Mouse (Mus musculus) B cell, adult 2 months (primary cell): ENCODE data around the gene Dner.

Source experiments
- DNase-seq, 2 experiments: peaks; one replicate each; pipeline ENCODE4 v3.0.0; 2022

Dner gene

GRCm38 (mm10) chr1:84433291-84433980 lies 262.6 kb downstream of the Dner start:
- DNase-seq = no peak

GRCm38 (mm10) chr1:84432311-84432710 lies 263.7 kb downstream of the Dner start:
- DNase-seq = no peak

GRCm38 (mm10) chr1:84428331-84428730 lies 267.7 kb downstream of the Dner start:
- DNase-seq = no peak

GRCm38 (mm10) chr1:84427757-84428156 lies 268.3 kb downstream of the Dner start:
- DNase-seq = no peak

- no peak for DNase-seq
Measured at GRCm38 (mm10) chr1:84426679-84427078, 269.3 kb downstream of the Dner start.

GRCm38 (mm10) chr1:84422881-84423280 lies 273.1 kb downstream of the Dner start:
- DNase-seq = no peak

- no peak for DNase-seq
Measured at GRCm38 (mm10) chr1:84421845-84422244, 274.2 kb downstream of the Dner start.

GRCm38 (mm10) chr1:84419416-84419815 lies 276.6 kb downstream of the Dner start:
- no peak for DNase-seq

- no peak for DNase-seq
Measured at GRCm38 (mm10) chr1:84418511-84418910, 277.5 kb downstream of the Dner start.

- DNase-seq = no peak
Measured at GRCm38 (mm10) chr1:84417761-84418238, 278.2 kb downstream of the Dner start.

- no peak for DNase-seq
Measured at GRCm38 (mm10) chr1:84417276-84417675, 278.7 kb downstream of the Dner start.

- no peak for DNase-seq
Measured at GRCm38 (mm10) chr1:84414464-84414863, 281.6 kb downstream of the Dner start.

GRCm38 (mm10) chr1:84409514-84409913 lies 286.5 kb downstream of the Dner start:
- no peak for DNase-seq

- DNase-seq = no peak
Measured at GRCm38 (mm10) chr1:84408873-84409272, 287.1 kb downstream of the Dner start.

- DNase-seq = no peak
Measured at GRCm38 (mm10) chr1:84406891-84407290, 289.1 kb downstream of the Dner start.

GRCm38 (mm10) chr1:84405551-84406290 lies 290.3 kb downstream of the Dner start:
- DNase-seq = no peak

GRCm38 (mm10) chr1:84404880-84405279 lies 291.1 kb downstream of the Dner start:
- no peak for DNase-seq

GRCm38 (mm10) chr1:84402154-84402553 lies 293.9 kb downstream of the Dner start:
- no peak for DNase-seq

- no peak for DNase-seq
Measured at GRCm38 (mm10) chr1:84399671-84400070, 296.4 kb downstream of the Dner start.

- DNase-seq = no peak
Measured at GRCm38 (mm10) chr1:84399118-84399517, 296.9 kb downstream of the Dner start.

- no peak for DNase-seq
Measured at GRCm38 (mm10) chr1:84396787-84397186, 299.2 kb downstream of the Dner start.

- DNase-seq = no peak
Measured at GRCm38 (mm10) chr1:84395928-84396327, 300.1 kb downstream of the Dner start.

- no peak for DNase-seq
Measured at GRCm38 (mm10) chr1:84390961-84391360, 305.1 kb downstream of the Dner start.

GRCm38 (mm10) chr1:84387616-84388015 lies 308.4 kb downstream of the Dner start:
- DNase-seq = no peak
